ENCODE assay signal across 8 mouse cellular contexts in the genomic region with DNA sequence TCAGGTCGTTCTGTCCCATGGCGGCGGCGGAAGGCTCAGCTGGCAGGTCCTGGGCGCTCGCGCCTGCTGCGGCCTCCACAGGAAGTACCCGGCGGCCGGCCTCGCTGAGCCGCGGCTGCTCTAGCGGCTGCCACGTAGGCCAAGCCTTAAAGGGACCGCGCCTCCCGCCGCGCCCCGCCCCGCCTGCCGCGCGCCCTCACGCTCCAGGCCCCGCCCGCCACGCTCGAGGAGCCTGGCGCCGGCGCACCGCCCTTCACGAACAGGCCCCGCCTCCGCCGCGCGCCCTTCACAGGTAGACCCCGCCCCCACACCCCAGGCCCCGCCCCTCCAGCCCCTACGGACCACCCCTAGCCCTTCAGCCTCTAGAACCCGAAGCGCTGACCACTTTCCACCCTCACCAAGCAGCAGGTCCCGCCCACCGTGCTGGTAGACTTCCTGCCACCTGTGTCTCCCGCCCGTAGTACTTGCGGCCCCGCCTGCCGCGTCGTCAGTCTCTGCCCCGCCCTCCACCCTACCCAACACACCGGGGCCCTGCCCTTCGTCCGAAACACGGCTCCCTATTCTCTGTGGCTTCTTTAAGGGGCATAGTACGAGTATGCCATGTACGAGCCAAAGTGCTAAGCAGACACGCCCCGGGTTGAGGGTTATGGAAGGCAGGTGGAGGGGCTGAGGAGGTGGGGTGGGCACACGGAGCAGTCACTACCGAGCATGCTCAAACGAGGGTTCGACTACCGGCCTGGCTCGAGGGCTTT. TPM values are rescaled to one million over a fixed set of nuclear protein-coding genes. Genes with fewer than 3 reads are reported as not detected.
DNase-seq lines count a peak whose midpoint lies in the region; ATAC-seq and TF ChIP-seq lines count a peak whose summit lies in the region.

Surf4 (minus strand) TSS at position 625 of the 752 bp plus-strand sequence.
Stkld1 (plus strand) TSS at position 744 of the 752 bp plus-strand sequence.

- peak within 1 kb of the TSS; percentile 93 to 99 for H3K4me3 ChIP-seq in MEL (ENCODE audit: control insufficient read depth in 1 of 2, insufficient read depth in 1 of 2, low read depth in 2 of 2, low read length in 2 of 2)
- H3K4me3 ChIP-seq in forebrain, embryonic 16.5 days (replicated peaks; ENCODE audit: low read length): peak within 1 kb of the TSS; percentile 92
- H3K4me3 ChIP-seq in layer of hippocampus, adult 2 months: peak within 1 kb of the TSS; percentile 94
- H3K4me3 ChIP-seq in lung, adult 2 months (replicated peaks; ENCODE audit: extremely low read depth, low read depth, low read length): peak within 1 kb of the TSS; percentile 92
- peak within 1 kb of the TSS; percentile 89 for H3K4me3 ChIP-seq in neural tube, embryonic 15.5 days (replicated peaks)

- peak within 1 kb of the TSS; percentile 77 for H3K4me2 ChIP-seq in forebrain, embryonic 16.5 days (ENCODE audit: low read length)
- peak within 1 kb of the TSS; percentile 79 for H3K4me2 ChIP-seq in neural tube, embryonic 15.5 days

- under 1% methylated on average over 64 of the region's 70 CpGs for WGBS in forebrain, embryonic 16.5 days
- 1% methylated on average over 68 of the region's 70 CpGs for WGBS in lung, adult 2 months
- whole genome bisulfite sequencing in neural tube, embryonic 15.5 days: 1% methylated on average over 60 of the region's 70 CpGs

- no peak for TF ChIP-seq CTCF in MEL (IDR thresholded peaks at IDR 0.05 in 2 of 3, conservative IDR thresholded peaks at IDR 0.05 in 1 of 3; ENCODE audit: control insufficient read depth in 1 of 3, insufficient read depth in 1 of 3, low read depth in 2 of 3, low read length in 3 of 3, poor library complexity in 1 of 3, severe bottlenecking in 1 of 3)
- no peak; the same call in 1 of the 2 replicates for TF ChIP-seq CTCF in layer of hippocampus, adult 2 months (conservative IDR thresholded peaks at IDR 0.05)
- TF ChIP-seq CTCF in lung, adult 2 months (IDR thresholded peaks at IDR 0.05; ENCODE audit: insufficient read depth, low read length): no peak

- peak; percentile 97 for DNase-seq in MEL (ENCODE audit: low read depth, low spot score)
- DNase-seq in cerebellum, adult 18-20 months: peak; percentile 91 to 97
- peak; percentile 91 to 92 for DNase-seq in heart, postnatal 36 days
- DNase-seq in layer of hippocampus, adult 2 months (ENCODE audit: low spot score in 2 of 2): peak; percentile 90
- DNase-seq in lung, adult 2 months: peak; percentile 91
- DNase-seq in testis, postnatal 10 days (ENCODE audit: low spot score): peak; percentile 97

- peak; percentile 97 for ATAC-seq in forebrain, embryonic 16.5 days
- peak; percentile 96 for ATAC-seq in neural tube, embryonic 15.5 days (ENCODE audit: low FRiP score)

- intact Hi-C loops in heart, postnatal 36 days (cut with DNase I): loop anchor here (2.0 to 10.0 kb wide), 4 partner anchors 17 to 301 kb away; partner anchors contain the start of genes Surf1 and Surf2

- peak; percentile 73 to 97 for TF ChIP-seq POLR2A in MEL (IDR thresholded peaks at IDR 0.05; ENCODE audit: control insufficient read depth in 1 of 2, insufficient read depth in 1 of 2, low read depth in 1 of 2, low read length in 2 of 2, poor library complexity in 1 of 2)
- peak; percentile 76 for TF ChIP-seq POLR2A in lung, adult 2 months (IDR thresholded peaks at IDR 0.05; ENCODE audit: borderline replicate concordance, extremely low read depth, low read depth, low read length)

- no peak for TF ChIP-seq RAD21 in MEL (IDR thresholded peaks at IDR 0.05; ENCODE audit: low read depth, low read length)

- H3K27me3 ChIP-seq in MEL (ENCODE audit: control insufficient read depth in 1 of 2, insufficient read depth in 2 of 2, low read length in 2 of 2): no peaks in the 10 kb centered on the region
- no peaks in the 10 kb centered on the region for H3K27me3 ChIP-seq in forebrain, embryonic 16.5 days (replicated peaks; ENCODE audit: control insufficient read depth, insufficient read depth, low read length)
- no peaks in the 10 kb centered on the region for H3K27me3 ChIP-seq in neural tube, embryonic 15.5 days (replicated peaks)

- peak within 1 kb of the TSS; percentile 69 for H3K27ac ChIP-seq in MEL (ENCODE audit: control insufficient read depth, low read depth, low read length)
- H3K27ac ChIP-seq in forebrain, embryonic 16.5 days (ENCODE audit: low read length): no peak within 1 kb of the TSS; the same call in 1 of the 2 replicates
- H3K27ac ChIP-seq in layer of hippocampus, adult 2 months: peak within 1 kb of the TSS; percentile 93
- peak within 1 kb of the TSS; percentile 80 for H3K27ac ChIP-seq in neural tube, embryonic 15.5 days (replicated peaks)

- H3K79me2 ChIP-seq in MEL (ENCODE audit: control insufficient read depth, insufficient read depth, low read length, poor library complexity): peaks cover 45% of the 10 kb centered on the region

- no peak for TF ChIP-seq EP300 in MEL (IDR thresholded peaks at IDR 0.05; ENCODE audit: low read depth in 1 of 2, low read length in 2 of 2)

- H3K4me1 ChIP-seq in MEL (ENCODE audit: control insufficient read depth in 1 of 2, insufficient read depth in 2 of 2, low read length in 2 of 2): peaks cover 19 to 46% of the 10 kb centered on the region in 2 experiments
- H3K4me1 ChIP-seq in forebrain, embryonic 16.5 days (replicated peaks; ENCODE audit: control insufficient read depth, insufficient read depth, low read length): peaks cover 24% of the 10 kb centered on the region
- H3K4me1 ChIP-seq in lung, adult 2 months (ENCODE audit: control insufficient read depth, insufficient read depth, low read length): peaks cover 8% of the 10 kb centered on the region
- H3K4me1 ChIP-seq in neural tube, embryonic 15.5 days: peaks cover 39% of the 10 kb centered on the region

- H3K36me3 ChIP-seq in MEL (ENCODE audit: control insufficient read depth in 1 of 2, insufficient read depth in 2 of 2, low read length in 2 of 2): peaks cover 5 to 38% of the 10 kb centered on the region in 2 experiments; a peak in 3 of 4 replicates
- H3K36me3 ChIP-seq in forebrain, embryonic 16.5 days (ENCODE audit: control insufficient read depth, insufficient read depth): no peaks in the 10 kb centered on the region
- peaks cover 20% of the 10 kb centered on the region for H3K36me3 ChIP-seq in neural tube, embryonic 15.5 days

- H3K9ac ChIP-seq in MEL (ENCODE audit: control insufficient read depth, low read depth, low read length, poor library complexity, severe bottlenecking): peak within 1 kb of the TSS; percentile 94
- peak within 1 kb of the TSS; percentile 98 for H3K9ac ChIP-seq in forebrain, embryonic 16.5 days (replicated peaks; ENCODE audit: low read depth, low read length)
- H3K9ac ChIP-seq in neural tube, embryonic 15.5 days (replicated peaks): peak within 1 kb of the TSS; percentile 98

- no peaks in the 10 kb centered on the region for H3K9me3 ChIP-seq in MEL (replicated peaks; ENCODE audit: insufficient read depth, low read length)
- H3K9me3 ChIP-seq in forebrain, embryonic 16.5 days (ENCODE audit: control insufficient read depth, low read length): no peaks in the 10 kb centered on the region
- no peaks in the 10 kb centered on the region for H3K9me3 ChIP-seq in neural tube, embryonic 15.5 days (replicated peaks)

TF ChIP-seq in MEL, 35 proteins besides CTCF, POLR2A, EP300 and RAD21 (continues in another document):
- TF ChIP-seq GABPA (IDR thresholded peaks at IDR 0.05; ENCODE audit: low read depth, low read length) (no peak), MYB (IDR thresholded peaks at IDR 0.05; ENCODE audit: low read depth, low read length) (no peak), KAT2A (conservative IDR thresholded peaks at IDR 0.05; ENCODE audit: low read depth, low read length) (no peak), MAFK (IDR thresholded peaks at IDR 0.05; ENCODE audit: borderline replicate concordance, low read depth, low read length) (no peak), MAX (IDR thresholded peaks at IDR 0.05; ENCODE audit: low read length) (peak; percentile 39; the same call in 1 of the 2 replicates), ZKSCAN1 (IDR thresholded peaks at IDR 0.05; ENCODE audit: low read depth, low read length) (no peak), ZC3H11A (IDR thresholded peaks at IDR 0.05; ENCODE audit: low read depth, low read length) (no peak), TBP (IDR thresholded peaks at IDR 0.05; ENCODE audit: low read depth, low read length) (0 out of 2 replicates have a peak, but pooled peaks have one; percentile 31), USF1 (IDR thresholded peaks at IDR 0.05; ENCODE audit: low read depth, low read length) (0 out of 2 replicates have a peak, but pooled peaks have one; percentile 3), TAL1 (IDR thresholded peaks at IDR 0.05; ENCODE audit: low read length) (no peak), MXI1 (IDR thresholded peaks at IDR 0.05; ENCODE audit: low read depth, low read length) (peak; percentile 62), NELFE (IDR thresholded peaks at IDR 0.05; ENCODE audit: low read depth, low read length) (peak; percentile 72), UBTF (IDR thresholded peaks at IDR 0.05; ENCODE audit: borderline replicate concordance, insufficient read depth, low read depth, low read length) (0 out of 2 replicates have a peak, but pooled peaks have one; percentile 75), MAZ (IDR thresholded peaks at IDR 0.05; ENCODE audit: low read depth, low read length) (peak; percentile 85), USF2 (IDR thresholded peaks at IDR 0.05; ENCODE audit: borderline replicate concordance in 1 of 2, insufficient read depth in 1 of 2, low read depth in 1 of 2, low read length in 2 of 2) (no peak)

RNA-seq across cellular contexts. Expression of gene Surf4, which starts in this region (rescaled TPM):
- 152 and 158 TPM in 2 replicates for total RNA-seq in MEL (2012; rRNA removed)
- 100 to 1,000 TPM in 1 of 2 experiments, not detected in 1; 252 TPM for polyA plus RNA-seq in MEL (2012; ENCODE audit: insufficient read depth in 1 of 2, insufficient read length in 2 of 2, low read depth in 1 of 2, low replicate concordance in 2 of 2, missing spikeins in 1 of 2)
- 110 and 112 TPM in 2 replicates for polyA plus RNA-seq in forebrain, embryonic 16.5 days (2015; fragmentation: Nextera tagmentation; extraction: Ambion mirVana)
- total RNA-seq in heart, postnatal 36 days (2021): 10 to 100 TPM; 81.1 to 84.3 TPM
- 10 to 100 TPM; 51.9 to 55.2 TPM for total RNA-seq in layer of hippocampus, adult 2 months (2021)
- polyA plus RNA-seq in lung, adult 2 months (2012; rRNA removed): 214 and 250 TPM in 2 replicates
- polyA plus RNA-seq in neural tube, embryonic 15.5 days (2015; fragmentation: Nextera tagmentation; extraction: Ambion mirVana): 110 and 126 TPM in 2 replicates

RNA-seq across cellular contexts. Expression of gene Stkld1, which starts in this region (rescaled TPM):
- total RNA-seq in MEL (2012; rRNA removed): not detected in 2 replicates
- under 1 TPM in 1 of 2 experiments, not detected in 1; 0.25 TPM for polyA plus RNA-seq in MEL (2012; ENCODE audit: insufficient read depth in 1 of 2, insufficient read length in 2 of 2, low read depth in 1 of 2, low replicate concordance in 2 of 2, missing spikeins in 1 of 2)
- 0.36 TPM in 1 of 2 replicates, not detected in the other for polyA plus RNA-seq in forebrain, embryonic 16.5 days (2015; fragmentation: Nextera tagmentation; extraction: Ambion mirVana)
- total RNA-seq in heart, postnatal 36 days (2021): not detected
- total RNA-seq in layer of hippocampus, adult 2 months (2021): under 1 TPM in 1 of 2 experiments, not detected in 1; 0.27 TPM
- 0.17 and 0.31 TPM in 2 replicates for polyA plus RNA-seq in lung, adult 2 months (2012; rRNA removed)
- 0.13 and 0.61 TPM in 2 replicates for polyA plus RNA-seq in neural tube, embryonic 15.5 days (2015; fragmentation: Nextera tagmentation; extraction: Ambion mirVana)
